Mouse (Mus musculus) CH12.LX (cell line): ENCODE measurements around the gene Il31. TPM values are rescaled to one million over a fixed set of nuclear protein-coding genes. Genes with fewer than 3 reads are reported as not detected.

Source experiments
- DNase-seq: peaks from one replicate; pipeline ENCODE4 v3.0.0-alpha.2; 2013; ENCODE audit errors: extremely low read depth
- H3K27ac ChIP-seq: 2 replicates; pipeline ENCODE4 v1.5.1; 2012; ENCODE audit warnings: low read depth, mild to moderate bottlenecking, control low read depth, moderate library complexity; ENCODE audit not compliant: insufficient read depth
- H3K27me3 ChIP-seq: replicated peaks from 2 replicates; pipeline ENCODE3; 2012; ENCODE audit warnings: inconsistent platforms
- H3K36me3 ChIP-seq, 2 experiments: replicated peaks in 1 of 2; 2 replicates each; pipeline versions ENCODE3 to v1.6.1; 2012; ENCODE audit warnings: inconsistent platforms in 1 of 2, low read length in 1 of 2, mild to moderate bottlenecking in 1 of 2, mixed read lengths in 1 of 2, moderate library complexity in 1 of 2; ENCODE audit not compliant: control insufficient read depth in 1 of 2, insufficient read depth in 1 of 2
- H3K4me1 ChIP-seq, 2 experiments: 2 replicates each; pipeline ENCODE4 v1.6.1; 2012; ENCODE audit warnings: inconsistent platforms in 1 of 2, moderate library complexity in 1 of 2; ENCODE audit not compliant: insufficient read depth in 2 of 2, control insufficient read depth in 1 of 2
- H3K4me2 ChIP-seq: 2 replicates; pipeline ENCODE4 v1.6.1; 2012; ENCODE audit warnings: low read depth, mild to moderate bottlenecking, control low read depth; ENCODE audit not compliant: poor library complexity, insufficient read depth, severe bottlenecking
- H3K4me3 ChIP-seq, 3 experiments: fragments of 150-350 bp in 1 of 3; sonication (generic) in 1 of 3; replicated peaks in 1 of 3; 2 replicates each; pipeline versions ENCODE3 to v1.5.1; 2011 to 2012; ENCODE audit warnings: low read depth in 2 of 3, low read length in 2 of 3, mild to moderate bottlenecking in 2 of 3, moderate library complexity in 2 of 3, control low read depth in 1 of 3, improper control_type of control experiment in 1 of 3, inconsistent platforms in 1 of 3, mixed read lengths in 1 of 3; ENCODE audit not compliant: poor library complexity in 1 of 3
- H3K79me2 ChIP-seq: replicated peaks from 2 replicates; pipeline ENCODE4 v1.6.1; 2012; ENCODE audit warnings: mild to moderate bottlenecking, moderate library complexity; ENCODE audit not compliant: control insufficient read depth, poor library complexity, insufficient read depth, severe bottlenecking; ENCODE audit errors: extremely low read depth
- H3K9ac ChIP-seq: 2 replicates; pipeline ENCODE4 v1.6.1; 2012; ENCODE audit warnings: low read depth, mild to moderate bottlenecking, control low read depth, moderate library complexity; ENCODE audit not compliant: insufficient read depth
- H3K9me3 ChIP-seq: replicated peaks from 2 replicates; pipeline ENCODE3; 2012; ENCODE audit warnings: low read length, inconsistent platforms, mixed read lengths
- BHLHE40 ChIP-seq: IDR thresholded peaks from 2 replicates; pipeline ENCODE4 v1.6.1; 2011; ENCODE audit warnings: mild to moderate bottlenecking, low read depth, low read length, improper control_type of control experiment
- CHD1 ChIP-seq: IDR thresholded peaks from 2 replicates; pipeline ENCODE4 v1.6.1; 2012; ENCODE audit warnings: low read depth, low read length, improper control_type of control experiment, inconsistent platforms
- CHD2 ChIP-seq: IDR thresholded peaks from 2 replicates; pipeline ENCODE4 v1.6.1; 2011; ENCODE audit warnings: low read length, improper control_type of control experiment
- CTCF ChIP-seq, 2 experiments: IDR thresholded peaks in 1 of 2; conservative IDR thresholded peaks in 1 of 2; 2 replicates each; pipeline ENCODE4 v1.5.1; 2011 to 2012; ENCODE audit warnings: low read depth in 2 of 2, low read length in 2 of 2, improper control_type of control experiment in 1 of 2, inconsistent platforms in 1 of 2, mild to moderate bottlenecking in 1 of 2, moderate library complexity in 1 of 2
- E2F4 ChIP-seq: IDR thresholded peaks from 2 replicates; pipeline ENCODE4 v1.6.1; 2011; ENCODE audit warnings: low read depth, low read length, improper control_type of control experiment; ENCODE audit not compliant: insufficient replicate concordance
- ELF1 ChIP-seq: IDR thresholded peaks from 2 replicates; pipeline ENCODE4 v1.6.1; 2014; ENCODE audit warnings: low read depth, mild to moderate bottlenecking, inconsistent platforms, low read length, improper control_type of control experiment
- EP300 ChIP-seq: IDR thresholded peaks from 2 replicates; pipeline ENCODE4 v1.6.1; 2011; ENCODE audit warnings: low read length, improper control_type of control experiment
- ETS1 ChIP-seq: conservative IDR thresholded peaks from 2 replicates; pipeline ENCODE4 v1.6.1; 2012; ENCODE audit warnings: low read depth, mild to moderate bottlenecking, inconsistent platforms, low read length, improper control_type of control experiment, moderate library complexity
- GABPA ChIP-seq: IDR thresholded peaks from 2 replicates; pipeline ENCODE4 v1.6.1; 2012; ENCODE audit warnings: low read depth, low read length, improper control_type of control experiment, inconsistent platforms; ENCODE audit not compliant: insufficient replicate concordance
- HCFC1 ChIP-seq: IDR thresholded peaks from 2 replicates; pipeline ENCODE4 v1.6.1; 2012; ENCODE audit warnings: low read depth, mild to moderate bottlenecking, inconsistent platforms, low read length, improper control_type of control experiment
- IRF4 ChIP-seq: IDR thresholded peaks from 2 replicates; pipeline ENCODE4 v1.6.1; 2014; ENCODE audit warnings: low read depth, mild to moderate bottlenecking, inconsistent platforms, low read length, improper control_type of control experiment
- JUN ChIP-seq: IDR thresholded peaks from 2 replicates; pipeline ENCODE4 v1.6.1; 2011; ENCODE audit warnings: low read depth, mild to moderate bottlenecking, low read length, improper control_type of control experiment, moderate library complexity; ENCODE audit not compliant: insufficient read depth
- JUND ChIP-seq: conservative IDR thresholded peaks from 2 replicates; pipeline ENCODE4 v1.6.1; 2011; ENCODE audit warnings: low read depth, low read length, improper control_type of control experiment
- KAT2A ChIP-seq: IDR thresholded peaks from 2 replicates; pipeline ENCODE4 v1.6.1; 2012; ENCODE audit warnings: low read length, improper control_type of control experiment, inconsistent platforms; ENCODE audit not compliant: insufficient replicate concordance
- MAFK ChIP-seq: IDR thresholded peaks from 2 replicates; pipeline ENCODE4 v1.6.1; 2011; ENCODE audit warnings: low read length, improper control_type of control experiment; ENCODE audit not compliant: insufficient replicate concordance
- MAX ChIP-seq: IDR thresholded peaks from 2 replicates; pipeline ENCODE4 v1.6.1; 2011; ENCODE audit warnings: low read length, improper control_type of control experiment
- MAZ ChIP-seq: IDR thresholded peaks from 2 replicates; pipeline ENCODE4 v1.6.1; 2012; ENCODE audit warnings: low read depth, mild to moderate bottlenecking, inconsistent platforms, low read length, improper control_type of control experiment, moderate library complexity
- MEF2A ChIP-seq: IDR thresholded peaks from 2 replicates; pipeline ENCODE4 v1.6.1; 2014; ENCODE audit warnings: low read depth, mild to moderate bottlenecking, inconsistent platforms, low read length, improper control_type of control experiment, borderline replicate concordance
- MXI1 ChIP-seq: IDR thresholded peaks from 2 replicates; pipeline ENCODE4 v1.6.1; 2011; ENCODE audit warnings: mild to moderate bottlenecking, low read depth, low read length, improper control_type of control experiment
- MYC ChIP-seq: IDR thresholded peaks from 2 replicates; pipeline ENCODE4 v1.6.1; 2011; ENCODE audit warnings: low read depth, mild to moderate bottlenecking, improper control_type of control experiment, low read length
- NELFE ChIP-seq: IDR thresholded peaks from 2 replicates; pipeline ENCODE4 v1.6.1; 2011; ENCODE audit warnings: low read depth, low read length, improper control_type of control experiment
- NRF1 ChIP-seq: IDR thresholded peaks from 2 replicates; pipeline ENCODE4 v1.6.1; 2014; ENCODE audit warnings: low read depth, mild to moderate bottlenecking, inconsistent platforms, low read length, improper control_type of control experiment, moderate library complexity
- PAX5 ChIP-seq: IDR thresholded peaks from 2 replicates; pipeline ENCODE4 v1.6.1; 2012; ENCODE audit warnings: low read length, inconsistent platforms, mixed read lengths
- POLR2A ChIP-seq: IDR thresholded peaks from 2 replicates; pipeline ENCODE4 v1.6.1; 2011; ENCODE audit warnings: low read depth, mild to moderate bottlenecking, improper control_type of control experiment, low read length
- POLR2AphosphoS2 ChIP-seq: IDR thresholded peaks from 2 replicates; pipeline ENCODE4 v1.6.1; 2011; ENCODE audit warnings: low read depth, low read length, improper control_type of control experiment
- RAD21 ChIP-seq: IDR thresholded peaks from 2 replicates; pipeline ENCODE4 v1.6.1; 2011; ENCODE audit warnings: low read depth, mild to moderate bottlenecking, low read length, improper control_type of control experiment, moderate library complexity
- RCOR1 ChIP-seq: conservative IDR thresholded peaks from 2 replicates; pipeline ENCODE4 v1.6.1; 2012; ENCODE audit warnings: low read depth, mild to moderate bottlenecking, inconsistent platforms, low read length, improper control_type of control experiment
- SIN3A ChIP-seq: IDR thresholded peaks from 2 replicates; pipeline ENCODE4 v1.6.1; 2012; ENCODE audit warnings: low read length, improper control_type of control experiment, inconsistent platforms
- SMC3 ChIP-seq: IDR thresholded peaks from 2 replicates; pipeline ENCODE4 v1.6.1; 2011; ENCODE audit warnings: low read depth, low read length, improper control_type of control experiment
- TBP ChIP-seq: conservative IDR thresholded peaks from 2 replicates; pipeline ENCODE4 v1.6.1; 2011; ENCODE audit warnings: low read depth, low read length, improper control_type of control experiment
- TCF12 ChIP-seq: IDR thresholded peaks from 2 replicates; pipeline ENCODE4 v1.6.1; 2014; ENCODE audit warnings: low read depth, mild to moderate bottlenecking, inconsistent platforms, low read length, improper control_type of control experiment
- UBTF ChIP-seq: IDR thresholded peaks from 2 replicates; pipeline ENCODE4 v1.6.1; 2012; ENCODE audit warnings: low read depth, mild to moderate bottlenecking, inconsistent platforms, low read length, improper control_type of control experiment, moderate library complexity
- USF1 ChIP-seq: IDR thresholded peaks from 2 replicates; pipeline ENCODE4 v1.6.1; 2014; ENCODE audit warnings: low read depth, mild to moderate bottlenecking, inconsistent platforms, low read length, improper control_type of control experiment
- USF2 ChIP-seq: conservative IDR thresholded peaks from 2 replicates; pipeline ENCODE4 v1.6.1; 2011; ENCODE audit warnings: low read depth, low read length, improper control_type of control experiment
- ZC3H11A ChIP-seq: IDR thresholded peaks from 2 replicates; pipeline ENCODE4 v1.6.1; 2012; ENCODE audit warnings: low read depth, mild to moderate bottlenecking, inconsistent platforms, low read length, improper control_type of control experiment
- ZKSCAN1 ChIP-seq: IDR thresholded peaks from 2 replicates; pipeline ENCODE4 v1.6.1; 2012; ENCODE audit warnings: low read depth, inconsistent platforms, low read length, improper control_type of control experiment, borderline replicate concordance
- ZMIZ1 ChIP-seq: IDR thresholded peaks from 2 replicates; pipeline ENCODE4 v1.6.1; 2012; ENCODE audit warnings: low read depth, mild to moderate bottlenecking, inconsistent platforms, low read length, improper control_type of control experiment
- ZNF384 ChIP-seq: IDR thresholded peaks from 2 replicates; pipeline ENCODE4 v1.6.1; 2012; ENCODE audit warnings: low read depth, low read length, improper control_type of control experiment, inconsistent platforms
- dilution Hi-C: fragments of 300-500 bp; cut with MboI; formaldehyde crosslinking; loops from 2 replicates; pipeline ENCODE4 v1.14.3; 2020; ENCODE audit warnings: low sequenced_read_pairs; ENCODE audit not compliant: extremely low pct_unique_long_range_greater_than_20kb, extremely low pct_ligation_motif_present
- in situ Hi-C: fragments of 300-500 bp; cut with MboI; formaldehyde crosslinking; loops from 3 replicates; pipeline ENCODE4 v1.14.3; 2019; ENCODE audit warnings: low sequenced_read_pairs, low pct_ligation_motif_present, low pct_unique_long_range_greater_than_20kb, mixed read lengths
- polyA plus RNA-seq: library from polyadenylated mRNA; unstranded; fragments of >175 nt; gene quantifications from 2 replicates; pipeline ENCODE4 v1.2.1, GENCODE M21; 2012; ENCODE audit warnings: low read depth; ENCODE audit not compliant: insufficient read length
- total RNA-seq, 2 experiments: library from RNA; depleted of rRNA; stranded (reverse); fragments of 300-350 nt in 1 of 2; fragments of >200 nt in 1 of 2; gene quantifications; 2 replicates each; pipeline ENCODE4 v1.2.3; 2012 to 2014

Gene Il31
- total and polyA plus RNA-seq, 3 experiments, result not detected

GRCm38 (mm10) chr5:123436071-123436779, 53.1 kb downstream of the Il31 start:
- in situ Hi-C loops, result no loop called here
- Histone ChIP-seq H3K4me3 (no peak overlapping the region), H3K9me3 (no peaks in the 10 kb centered on the region), H3K4me1 (peaks cover 22 to 35% of the 10 kb centered on the region in 2 experiments), H3K36me3 (peaks cover 0 to 44% of the 10 kb centered on the region in 2 experiments), H3K9ac (no peak overlapping the region), H3K27me3 (no peaks in the 10 kb centered on the region), H3K27ac (no peak overlapping the region), H3K4me2 (0 out of 2 replicates have a peak overlapping the region, but pooled peaks have one; percentile 2), H3K79me2 (peaks cover 3% of the 10 kb centered on the region; the same call in 1 of the 2 replicates)
- dilution Hi-C loops, result no loop called here
- DNase-seq, result peak; percentile 58
- TF ChIP-seq RAD21 (peak; percentile 5), JUN (no peak), BHLHE40 (no peak), SIN3A (no peak), MEF2A (no peak), HCFC1 (no peak), POLR2A (no peak), MAX (no peak), NRF1 (no peak), ZMIZ1 (no peak), CHD2 (no peak), JUND (no peak), NELFE (no peak), RCOR1 (no peak), UBTF (no peak), USF2 (no peak), EP300 (peak; percentile 42; the same call in 1 of the 2 replicates), USF1 (no peak), ZKSCAN1 (no peak), PAX5 (no peak), TCF12 (no peak), MAZ (no peak), CTCF (conservative IDR thresholded peaks at IDR 0.05 in 1 of 2, IDR thresholded peaks at IDR 0.05 in 1 of 2; ENCODE audit: low read depth in 2 of 2, low read length in 2 of 2) (0 out of 4 replicates have a peak, but pooled peaks of 1 of the 2 experiments have one; percentile 5), ELF1 (no peak; the same call in 1 of the 2 replicates), ZNF384 (no peak), KAT2A (no peak), MAFK (no peak), TBP (no peak), MXI1 (no peak), ZC3H11A (no peak), SMC3 (0 out of 2 replicates have a peak, but pooled peaks have one; percentile 3), IRF4 (peak; percentile 72), ETS1 (no peak; the same call in 1 of the 2 replicates), CHD1 (no peak), GABPA (no peak), POLR2AphosphoS2 (no peak), E2F4 (no peak), MYC (no peak)
